Mouse (Mus musculus): ENCODE measurements around the gene Sptb. TPM values are rescaled to one million over a fixed set of nuclear protein-coding genes. Genes with fewer than 3 reads are reported as not detected.

The Sptb gene
- polyA plus RNA-seq, 1 experiment from 2014 or later: 0.91 TPM

DNA sequence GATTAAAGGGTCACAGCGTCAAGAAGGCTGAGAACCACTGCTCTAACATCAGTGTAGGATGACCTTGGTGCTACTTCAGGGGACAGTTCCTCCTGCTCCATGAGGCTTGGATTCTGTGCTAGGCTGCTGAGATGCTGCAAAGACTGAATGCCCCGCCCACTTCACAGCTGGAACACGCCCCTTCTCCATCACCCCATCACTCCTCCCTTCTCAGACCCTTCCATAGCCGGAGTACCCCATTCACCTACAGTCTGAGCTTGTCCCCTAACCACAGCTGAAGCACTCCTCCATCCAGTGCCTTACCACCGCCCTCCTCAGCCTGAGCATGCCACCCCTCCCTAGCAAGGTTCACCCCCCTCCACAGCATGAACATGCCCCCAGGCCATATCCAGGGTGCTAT, 90.5 kb downstream of the Sptb start:
- Histone ChIP-seq H3K4me2 (no peak overlapping the region), H3K36me3 (no peaks in the 10 kb centered on the region), H3K4me1 (no peaks in the 10 kb centered on the region), H3K4me3 (no peak overlapping the region), H3K27ac (no peak overlapping the region), H3K9me3 (no peaks in the 10 kb centered on the region), H3K27me3 (no peaks in the 10 kb centered on the region), H3K9ac (no peak overlapping the region)
- 50% methylated on average over 5 of the region's 5 CpGs for WGBS
- no peak for ATAC-seq (ENCODE audit: borderline replicate concordance, extremely low read depth, low FRiP score, low TSS enrichment)

DNA sequence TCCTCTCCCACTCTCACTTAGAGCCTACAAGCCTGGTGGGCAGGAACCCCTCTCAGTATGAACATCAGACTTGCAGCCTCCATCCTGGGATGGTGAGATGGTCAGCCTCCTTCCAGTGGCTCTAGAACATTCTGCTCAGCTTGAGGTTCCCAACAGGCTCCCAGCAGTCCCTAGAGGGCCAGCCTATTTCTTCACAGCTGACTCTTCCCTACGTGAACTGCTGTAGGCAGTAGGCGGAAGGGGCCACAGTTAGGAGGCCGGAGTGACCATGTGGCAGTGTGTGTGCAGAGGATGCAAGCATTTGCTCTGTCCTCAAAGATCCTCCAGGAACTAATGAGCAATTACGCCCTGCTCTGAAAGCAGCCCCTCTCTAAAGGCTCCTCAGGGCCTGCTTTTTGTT, 92.2 kb downstream of the Sptb start:
- Histone ChIP-seq H3K27ac (no peak overlapping the region), H3K9me3 (no peaks in the 10 kb centered on the region), H3K36me3 (no peaks in the 10 kb centered on the region), H3K4me2 (no peak overlapping the region), H3K9ac (no peak overlapping the region), H3K4me3 (no peak overlapping the region), H3K4me1 (no peaks in the 10 kb centered on the region), H3K27me3 (no peaks in the 10 kb centered on the region)
- WGBS: 84% methylated on average over 4 of the region's 4 CpGs
- no peak for ATAC-seq (ENCODE audit: borderline replicate concordance, extremely low read depth, low FRiP score, low TSS enrichment)

DNA sequence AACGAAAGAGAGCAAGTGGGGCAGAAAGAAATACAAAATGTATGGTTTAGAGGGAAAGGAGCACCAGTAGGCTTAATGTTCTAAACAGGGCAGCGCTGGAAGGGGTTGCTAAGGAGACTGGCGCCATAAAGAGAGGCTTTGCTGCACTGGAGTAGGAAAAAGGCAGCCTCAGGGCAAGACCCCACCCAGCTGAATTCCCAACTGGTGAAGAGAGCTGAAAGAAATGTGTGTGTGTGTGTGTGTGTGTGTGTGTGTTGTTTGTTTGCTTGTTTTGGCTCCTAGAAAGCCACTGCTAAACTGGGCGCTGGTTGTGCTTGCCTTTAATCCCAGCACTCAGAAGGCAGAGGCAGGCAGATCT, 94.8 kb downstream of the Sptb start:
- Histone ChIP-seq H3K9ac (no peak overlapping the region), H3K36me3 (no peaks in the 10 kb centered on the region), H3K4me3 (no peak overlapping the region), H3K27me3 (no peaks in the 10 kb centered on the region), H3K4me1 (no peaks in the 10 kb centered on the region), H3K9me3 (no peaks in the 10 kb centered on the region), H3K4me2 (no peak overlapping the region), H3K27ac (no peak overlapping the region)
- WGBS: 78% methylated on average over 4 of the region's 4 CpGs
- ATAC-seq (ENCODE audit: borderline replicate concordance, extremely low read depth, low FRiP score, low TSS enrichment): no peak

DNA sequence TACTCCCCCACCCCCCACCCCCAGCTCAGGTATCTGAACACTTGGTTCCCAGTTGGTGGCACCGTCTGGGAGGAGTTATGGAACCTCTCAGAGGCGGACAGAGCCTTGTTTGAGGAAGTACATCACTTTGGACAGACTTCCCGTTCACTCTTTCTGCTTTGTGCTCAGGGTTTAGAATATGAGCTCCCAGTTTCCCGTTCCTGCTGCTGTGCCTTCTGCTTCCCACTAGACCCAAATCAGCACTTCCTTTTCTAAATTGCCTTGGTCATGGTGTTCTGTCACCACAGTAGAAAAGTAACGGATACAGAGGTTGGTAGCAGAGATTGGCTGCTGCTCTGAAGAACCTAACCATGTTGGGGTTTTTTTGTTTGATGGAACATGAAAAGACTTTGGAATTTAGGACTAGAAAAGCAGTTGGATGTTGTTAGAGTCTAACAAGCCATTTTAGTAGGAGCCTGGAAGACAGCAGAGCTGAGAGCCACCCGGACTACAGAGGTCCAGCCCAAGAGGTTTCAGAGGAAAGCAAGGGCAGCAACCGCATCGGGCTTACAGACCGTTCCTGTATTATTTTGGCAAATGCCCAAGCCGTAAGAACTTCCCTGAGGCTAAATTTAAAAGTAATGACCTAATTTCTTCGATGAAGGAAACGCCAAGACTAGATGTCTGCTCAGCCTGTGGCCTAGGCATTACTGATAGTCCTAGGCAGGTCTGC, 95.3 kb downstream of the Sptb start:
- 46% methylated on average over 12 of the region's 12 CpGs for WGBS
- H3K9ac ChIP-seq: no peak overlapping the region
- no peaks in the 10 kb centered on the region for H3K27me3 ChIP-seq
- H3K36me3 ChIP-seq: no peaks in the 10 kb centered on the region
- H3K4me3 ChIP-seq: no peak overlapping the region
- H3K9me3 ChIP-seq: no peaks in the 10 kb centered on the region
- no peak for ATAC-seq (ENCODE audit: borderline replicate concordance, extremely low read depth, low FRiP score, low TSS enrichment)
- peak overlapping the region; percentile 21; the same call in 1 of the 2 replicates for H3K27ac ChIP-seq
- H3K4me1 ChIP-seq: no peaks in the 10 kb centered on the region
- no peak overlapping the region for H3K4me2 ChIP-seq

DNA sequence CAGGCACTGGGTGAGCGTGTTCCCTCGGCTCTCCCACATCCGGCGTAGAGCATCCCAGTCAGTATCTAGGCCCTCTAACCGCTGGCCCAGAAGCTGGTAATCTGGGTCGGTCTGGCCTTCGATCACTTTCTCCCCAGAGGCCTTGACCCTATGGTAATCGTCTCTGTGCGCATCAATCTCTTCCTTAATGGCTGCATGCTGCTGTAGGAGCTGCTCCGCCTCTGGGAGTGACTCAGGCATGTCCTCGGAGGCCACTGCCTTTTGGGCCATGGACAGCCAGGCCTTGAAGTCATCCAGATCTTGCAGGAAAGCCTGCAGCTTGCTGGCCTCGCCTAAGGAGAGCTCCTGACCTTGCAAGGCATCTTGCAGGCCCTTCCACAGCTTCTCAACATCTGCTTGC, 97.7 kb downstream of the Sptb start:
- H3K9me3 ChIP-seq: no peaks in the 10 kb centered on the region
- WGBS: 80% methylated on average over 12 of the region's 12 CpGs
- no peak for ATAC-seq (ENCODE audit: borderline replicate concordance, extremely low read depth, low FRiP score, low TSS enrichment)
- no peak overlapping the region for H3K27ac ChIP-seq
- H3K9ac ChIP-seq: no peak overlapping the region
- no peaks in the 10 kb centered on the region for H3K36me3 ChIP-seq
- no peak overlapping the region for H3K4me2 ChIP-seq
- no peak overlapping the region for H3K4me3 ChIP-seq
- H3K4me1 ChIP-seq: no peaks in the 10 kb centered on the region
- H3K27me3 ChIP-seq: no peaks in the 10 kb centered on the region; the same call in 1 of the 2 replicates

DNA sequence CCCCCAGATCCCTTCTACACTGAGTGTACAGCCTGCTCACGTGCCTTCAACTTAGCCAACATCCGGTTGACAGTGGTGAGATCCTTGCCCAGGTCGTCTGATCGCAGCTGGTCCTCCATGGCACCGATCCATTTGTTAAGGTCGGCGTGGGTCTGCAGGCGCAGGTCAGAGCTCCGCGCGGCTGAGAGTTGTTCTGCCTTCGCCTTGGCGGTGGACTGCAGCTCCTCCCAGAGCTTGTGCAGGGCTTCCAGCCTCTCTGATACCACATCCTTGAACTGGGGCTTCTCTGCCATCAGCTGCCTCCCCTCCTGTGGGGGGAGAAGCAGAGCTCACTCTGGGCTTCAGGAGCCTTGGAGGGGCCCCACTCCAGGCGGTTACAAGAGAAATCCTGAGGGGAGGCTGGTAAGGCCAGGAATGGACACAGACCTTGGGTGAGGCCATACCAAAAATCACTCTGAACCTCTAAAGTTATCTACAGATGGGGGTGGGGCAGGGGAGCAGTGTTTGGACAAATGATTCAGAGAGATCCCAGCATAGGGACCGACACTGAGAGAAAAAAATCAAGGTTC, 101.3 kb downstream of the Sptb start:
- WGBS: 67% methylated on average over 15 of the region's 15 CpGs
- Histone ChIP-seq H3K27ac (no peak overlapping the region), H3K4me1 (no peaks in the 10 kb centered on the region), H3K9me3 (no peaks in the 10 kb centered on the region), H3K36me3 (no peaks in the 10 kb centered on the region), H3K4me3 (no peak overlapping the region), H3K27me3 (no peaks in the 10 kb centered on the region; the same call in 1 of the 2 replicates), H3K4me2 (no peak overlapping the region), H3K9ac (no peak overlapping the region)
- ATAC-seq (ENCODE audit: borderline replicate concordance, extremely low read depth, low FRiP score, low TSS enrichment): no peak

DNA sequence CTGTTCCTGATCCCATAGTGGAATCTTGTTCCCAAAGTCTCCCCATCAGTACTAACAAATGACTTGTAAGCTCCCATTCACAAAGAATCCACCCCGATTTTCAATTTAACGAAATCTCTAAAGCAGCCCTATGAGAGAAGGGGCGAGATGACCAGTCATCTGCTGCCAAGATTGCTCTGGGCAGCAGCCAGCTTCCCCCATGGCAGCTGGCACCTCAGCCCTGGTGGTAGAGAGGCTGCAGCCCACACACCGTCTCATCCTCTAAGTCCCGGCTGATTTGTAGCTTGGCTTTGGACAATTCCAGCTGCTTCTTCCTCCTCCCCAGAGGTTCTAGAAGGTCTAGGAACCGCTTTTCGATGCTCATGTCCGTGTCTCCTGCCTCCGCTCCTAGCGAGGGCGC, 102.1 kb downstream of the Sptb start:
- Histone ChIP-seq H3K9ac (no peak overlapping the region), H3K4me2 (no peak overlapping the region), H3K36me3 (no peaks in the 10 kb centered on the region), H3K4me3 (no peak overlapping the region), H3K27ac (no peak overlapping the region), H3K9me3 (no peaks in the 10 kb centered on the region), H3K27me3 (no peaks in the 10 kb centered on the region; the same call in 1 of the 2 replicates), H3K4me1 (no peaks in the 10 kb centered on the region)
- WGBS: 76% methylated on average over 11 of the region's 11 CpGs
- no peak for ATAC-seq (ENCODE audit: borderline replicate concordance, extremely low read depth, low FRiP score, low TSS enrichment)

DNA sequence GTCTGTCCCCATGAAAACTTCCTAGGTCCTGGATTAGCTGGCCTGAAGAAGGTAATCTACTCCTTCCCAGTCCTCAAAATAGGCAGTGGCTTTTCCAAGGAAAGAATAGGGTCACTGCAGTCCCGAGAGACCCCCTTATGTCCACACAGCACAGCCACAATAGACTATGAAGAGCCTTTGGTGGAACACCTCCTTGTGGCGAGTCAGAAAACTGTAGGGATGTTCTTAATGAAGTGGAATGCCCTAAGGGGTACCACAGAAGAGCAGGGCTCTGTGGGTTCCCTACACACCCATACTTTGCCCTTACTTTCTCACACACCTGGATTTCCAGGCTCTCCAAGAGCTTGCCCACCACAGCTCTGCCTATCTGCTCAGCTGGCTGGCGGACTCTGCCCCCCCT, 104.5 kb downstream of the Sptb start:
- Histone ChIP-seq H3K9me3 (no peaks in the 10 kb centered on the region), H3K4me2 (no peak overlapping the region), H3K4me3 (no peak overlapping the region), H3K27me3 (no peaks in the 10 kb centered on the region; the same call in 1 of the 2 replicates), H3K9ac (no peak overlapping the region), H3K36me3 (no peaks in the 10 kb centered on the region), H3K4me1 (no peaks in the 10 kb centered on the region), H3K27ac (no peak overlapping the region)
- ATAC-seq (ENCODE audit: borderline replicate concordance, extremely low read depth, low FRiP score, low TSS enrichment): no peak
- WGBS: 66% methylated on average over 3 of the region's 3 CpGs

DNA sequence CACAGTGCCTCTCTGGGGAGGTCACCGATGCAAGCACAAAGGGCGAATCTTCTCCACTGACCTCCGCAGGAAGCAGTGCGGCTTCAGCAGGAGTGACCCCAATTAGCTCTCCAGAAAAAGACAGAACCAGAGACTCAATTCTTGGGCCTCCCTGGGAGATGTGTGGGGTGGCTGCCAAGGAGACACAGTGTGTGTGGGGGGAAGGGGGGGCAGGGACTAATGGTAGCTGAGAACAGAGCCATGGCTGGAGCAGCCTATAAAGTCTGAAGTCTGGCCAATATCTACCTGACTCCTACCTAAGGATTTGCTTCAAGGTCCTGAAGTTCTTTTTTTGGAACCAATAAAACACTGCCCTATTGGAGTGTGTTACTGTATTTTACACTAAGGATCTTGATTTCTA, 105.8 kb downstream of the Sptb start:
- H3K4me3 ChIP-seq: no peak overlapping the region
- no peaks in the 10 kb centered on the region for H3K9me3 ChIP-seq
- no peaks in the 10 kb centered on the region; the same call in 1 of the 2 replicates for H3K27me3 ChIP-seq
- no peaks in the 10 kb centered on the region for H3K36me3 ChIP-seq
- 68% methylated on average over 4 of the region's 4 CpGs for WGBS
- H3K27ac ChIP-seq: no peak overlapping the region
- no peak overlapping the region for H3K4me2 ChIP-seq
- H3K4me1 ChIP-seq: no peaks in the 10 kb centered on the region
- H3K9ac ChIP-seq: no peak overlapping the region
- no peak for ATAC-seq (ENCODE audit: borderline replicate concordance, extremely low read depth, low FRiP score, low TSS enrichment)

DNA sequence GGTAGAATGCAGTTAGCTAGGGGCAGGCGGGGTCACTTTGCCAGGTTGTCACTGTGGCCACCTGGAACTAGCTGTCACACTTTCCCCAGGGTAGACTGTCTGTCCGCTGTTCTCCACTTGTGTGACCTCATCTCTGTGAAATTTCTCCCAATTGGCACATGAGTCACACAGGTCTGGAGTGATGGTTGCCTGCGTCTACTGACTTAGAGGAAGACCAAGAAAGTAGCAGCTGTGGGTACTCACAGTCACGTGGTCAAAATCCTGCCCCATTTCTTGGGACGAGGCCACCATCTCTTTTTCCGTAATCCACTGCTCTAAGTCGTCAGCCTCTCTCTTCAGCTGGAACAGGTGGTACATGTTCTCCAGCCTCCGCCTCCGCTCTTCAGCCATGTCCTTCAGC, 106.6 kb downstream of the Sptb start:
- no peaks in the 10 kb centered on the region for H3K36me3 ChIP-seq
- no peaks in the 10 kb centered on the region; the same call in 1 of the 2 replicates for H3K27me3 ChIP-seq
- no peak overlapping the region for H3K4me2 ChIP-seq
- 58% methylated on average over 9 of the region's 9 CpGs for WGBS
- no peak overlapping the region for H3K4me3 ChIP-seq
- ATAC-seq (ENCODE audit: borderline replicate concordance, extremely low read depth, low FRiP score, low TSS enrichment): no peak
- H3K9me3 ChIP-seq: no peaks in the 10 kb centered on the region
- no peak overlapping the region for H3K9ac ChIP-seq
- H3K4me1 ChIP-seq: no peaks in the 10 kb centered on the region
- H3K27ac ChIP-seq: no peak overlapping the region

DNA sequence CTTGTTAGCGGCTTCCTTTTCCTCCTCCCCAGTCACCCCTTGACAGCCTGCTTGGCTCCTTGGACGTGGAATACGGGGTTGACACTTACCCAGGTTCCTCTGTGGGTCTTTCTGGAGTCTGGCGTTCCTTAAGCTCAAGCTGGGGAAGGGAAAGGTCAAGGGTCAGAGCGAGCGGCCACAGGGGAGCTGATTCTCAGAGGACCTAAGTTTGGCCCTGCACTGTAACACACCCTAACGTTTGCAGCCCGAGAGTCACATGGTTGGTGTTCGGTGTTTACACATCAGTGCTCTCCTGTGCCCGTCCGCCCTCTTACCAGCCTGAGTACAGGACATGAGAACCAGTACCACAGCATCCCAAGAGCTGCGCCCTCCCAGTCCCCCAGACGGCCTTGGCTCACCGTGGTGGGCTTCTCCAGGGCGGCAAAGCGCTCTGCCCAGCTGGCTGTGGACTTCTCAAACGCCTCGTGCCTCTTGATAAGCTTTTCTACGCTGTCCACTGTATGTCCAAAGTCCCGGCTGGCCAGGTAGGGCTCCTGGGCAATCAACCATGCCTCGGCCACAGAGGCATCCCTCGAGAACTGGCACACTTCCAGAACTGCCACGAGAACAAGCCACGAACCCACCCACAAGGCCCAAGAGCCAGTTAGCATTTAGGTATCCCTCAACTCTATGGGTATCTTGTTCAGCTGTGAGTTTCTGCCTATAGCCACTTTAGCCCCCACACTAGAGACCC, 112.0 kb downstream of the Sptb start:
- H3K27ac ChIP-seq: no peak overlapping the region
- H3K4me3 ChIP-seq: no peak overlapping the region
- WGBS: 62% methylated on average over 24 of the region's 24 CpGs
- H3K4me1 ChIP-seq: peaks cover 16% of the 10 kb centered on the region
- H3K27me3 ChIP-seq: no peaks in the 10 kb centered on the region; the same call in 1 of the 2 replicates
- H3K9ac ChIP-seq: no peak overlapping the region
- no peaks in the 10 kb centered on the region for H3K9me3 ChIP-seq
- ATAC-seq (ENCODE audit: borderline replicate concordance, extremely low read depth, low FRiP score, low TSS enrichment): no peak
- H3K4me2 ChIP-seq: no peak overlapping the region
- no peaks in the 10 kb centered on the region for H3K36me3 ChIP-seq

DNA sequence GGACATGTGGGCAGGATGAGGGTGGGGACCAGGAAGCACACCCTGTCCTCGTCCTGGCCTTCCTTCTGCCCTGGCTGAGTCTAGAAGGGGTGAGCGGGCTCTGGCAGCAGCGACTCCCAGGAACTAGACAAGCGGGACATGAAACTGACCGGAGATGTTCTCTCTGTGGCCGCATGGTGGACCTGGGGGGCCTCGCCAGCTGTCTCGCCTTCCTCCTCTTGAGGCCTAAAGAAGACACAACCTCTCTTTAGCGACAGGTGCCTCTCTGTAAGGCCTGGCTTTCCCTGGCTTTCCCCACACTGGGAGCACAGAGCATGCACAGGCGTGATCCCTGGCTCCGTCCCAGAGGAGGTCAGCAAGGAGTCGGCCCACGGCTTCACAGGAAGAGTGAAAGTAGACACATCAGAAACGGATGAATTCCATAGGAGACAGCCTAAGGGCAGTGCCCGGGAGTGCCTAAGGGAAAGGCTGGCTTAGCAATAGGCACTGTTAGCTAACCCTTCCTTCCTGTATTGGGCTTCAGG, 112.7 kb downstream of the Sptb start:
- no peak overlapping the region for H3K9ac ChIP-seq
- no peak overlapping the region for H3K27ac ChIP-seq
- 66% methylated on average over 15 of the region's 15 CpGs for WGBS
- ATAC-seq (ENCODE audit: borderline replicate concordance, extremely low read depth, low FRiP score, low TSS enrichment): no peak
- peaks cover 18% of the 10 kb centered on the region for H3K4me1 ChIP-seq
- no peaks in the 10 kb centered on the region for H3K9me3 ChIP-seq
- H3K4me3 ChIP-seq: no peak overlapping the region
- no peak overlapping the region for H3K4me2 ChIP-seq
- H3K36me3 ChIP-seq: no peaks in the 10 kb centered on the region
- no peaks in the 10 kb centered on the region; the same call in 1 of the 2 replicates for H3K27me3 ChIP-seq
